Mouse (Mus musculus): Measurements from ENCODE around the gene Krt87. TPM values are rescaled to one million over a fixed set of nuclear protein-coding genes. Genes with fewer than 3 reads are reported as not detected.
A peak's percentile ranks its signal among the peaks of the same experiment; 100 is the strongest.

Krt87 gene
- polyA plus RNA-seq, 1 experiment from 2014 or later, result 5.5 TPM

DNA sequence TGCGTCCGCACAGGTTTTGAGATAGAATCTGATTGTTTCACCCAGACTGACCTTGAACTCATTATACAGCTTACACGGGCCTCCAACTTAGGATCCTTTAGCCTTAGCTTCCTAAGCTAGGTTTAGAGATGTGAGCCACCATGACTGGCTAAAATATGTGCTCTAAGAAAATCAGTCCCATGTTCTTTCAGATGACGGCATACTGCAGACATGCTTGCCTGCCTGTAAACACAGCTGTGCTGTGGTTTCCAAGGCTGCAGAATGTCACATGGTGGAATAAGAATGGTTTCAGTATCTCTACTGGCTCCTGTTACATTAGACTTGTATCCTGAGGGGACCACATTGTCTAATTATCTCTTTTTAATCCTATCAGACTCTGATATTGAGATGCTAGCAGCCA, 19.7 kb downstream of the Krt87 start:
- peaks cover 12% of the 10 kb centered on the region for H3K4me1 ChIP-seq
- no peak overlapping the region for H3K9ac ChIP-seq
- no peak for ATAC-seq (ENCODE audit: insufficient number of reproducible peaks, low FRiP score, low TSS enrichment, low read depth)
- H3K4me2 ChIP-seq (replicated peaks), result no peak overlapping the region
- peaks cover 1% of the 10 kb centered on the region; the same call in 1 of the 2 replicates for H3K27me3 ChIP-seq
- H3K4me3 ChIP-seq (replicated peaks), result no peak overlapping the region
- WGBS, result 60% methylated on average over 4 of the region's 4 CpGs
- no peak overlapping the region for H3K27ac ChIP-seq (replicated peaks)
- no peaks in the 10 kb centered on the region for H3K36me3 ChIP-seq
- H3K9me3 ChIP-seq (replicated peaks), result no peaks in the 10 kb centered on the region

DNA sequence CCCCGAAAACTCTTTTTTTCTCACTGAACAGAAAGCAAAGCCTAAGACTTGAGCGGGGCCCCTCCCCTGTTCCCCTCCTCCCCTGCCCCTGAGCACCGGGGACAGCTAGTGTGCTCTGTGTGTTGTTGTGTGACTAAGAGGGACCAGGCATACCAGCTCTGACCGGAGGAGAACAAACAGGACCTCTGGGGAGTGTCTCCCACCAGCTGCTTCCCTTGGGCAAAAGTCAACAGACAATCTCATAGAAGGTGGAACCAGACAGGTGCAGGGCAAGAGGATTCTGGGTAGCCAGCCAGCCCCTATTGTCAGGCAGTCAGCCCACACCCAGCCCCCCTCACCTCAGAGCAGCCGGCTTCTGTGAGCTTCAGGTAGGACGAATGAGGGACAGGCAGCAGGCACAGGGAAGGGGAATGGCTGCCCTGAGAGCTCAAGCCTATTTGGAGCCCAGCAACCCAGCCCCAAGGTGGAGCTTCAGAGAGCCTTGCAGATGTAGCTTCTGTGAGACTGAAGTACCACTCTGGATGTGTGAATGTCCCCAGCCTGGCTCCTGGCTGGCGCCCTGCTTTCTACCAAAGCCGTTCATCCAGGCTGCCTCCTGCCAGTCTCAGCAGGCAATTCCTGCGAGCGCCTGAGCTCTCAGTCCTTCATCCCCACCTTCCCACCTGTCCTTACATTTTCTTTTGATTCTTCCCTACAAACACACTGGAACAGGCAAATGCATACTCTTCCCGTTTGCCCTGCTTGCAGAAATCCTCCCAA, 23.6 kb downstream of the Krt87 start:
- WGBS, result 33% methylated on average over 11 of the region's 11 CpGs
- no peaks in the 10 kb centered on the region for H3K36me3 ChIP-seq
- H3K9me3 ChIP-seq (replicated peaks), result no peaks in the 10 kb centered on the region
- no peak overlapping the region for H3K27ac ChIP-seq (replicated peaks)
- H3K27me3 ChIP-seq, result peaks cover 25% of the 10 kb centered on the region
- H3K4me1 ChIP-seq, result peaks cover 24% of the 10 kb centered on the region
- H3K4me2 ChIP-seq (replicated peaks), result no peak overlapping the region
- H3K9ac ChIP-seq, result no peak overlapping the region
- no peak for ATAC-seq (ENCODE audit: insufficient number of reproducible peaks, low FRiP score, low TSS enrichment, low read depth)
- no peak overlapping the region for H3K4me3 ChIP-seq (replicated peaks)

DNA sequence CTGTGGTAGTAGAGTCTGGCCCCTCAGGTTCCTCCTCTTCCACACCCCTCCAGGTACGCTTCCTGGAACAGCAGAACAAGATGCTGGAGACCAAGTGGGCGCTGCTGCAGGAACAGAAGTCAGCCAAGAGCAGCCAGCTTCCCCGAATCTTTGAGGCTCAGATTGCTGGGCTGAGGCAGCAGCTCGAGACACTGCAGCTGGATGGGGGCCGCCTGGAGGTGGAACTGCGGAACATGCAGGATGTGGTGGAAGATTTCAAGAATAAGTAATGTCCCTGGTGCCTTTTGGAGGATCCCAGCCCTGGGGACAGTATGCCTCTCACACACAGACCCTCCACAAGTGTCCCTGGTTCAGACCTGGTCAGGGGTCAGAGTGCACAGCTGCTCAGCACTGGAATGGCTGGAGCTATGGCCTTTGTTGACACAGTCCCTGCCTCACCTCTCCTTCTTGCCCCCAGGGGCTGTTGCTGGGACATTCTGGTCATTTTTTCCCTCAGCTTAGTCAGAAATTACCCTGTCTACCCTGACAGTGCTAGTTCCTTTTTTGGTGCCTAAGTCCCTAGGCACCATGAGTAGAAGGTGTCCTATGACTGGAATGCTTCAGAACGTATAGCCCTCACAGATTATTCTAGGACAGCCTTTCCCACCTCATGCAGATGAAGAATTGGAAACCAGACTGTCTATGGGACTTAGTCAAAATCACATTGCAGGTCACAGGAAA, 24.5 kb downstream of the Krt87 start:
- peaks cover 20% of the 10 kb centered on the region for H3K4me1 ChIP-seq
- no peak overlapping the region for H3K4me2 ChIP-seq (replicated peaks)
- H3K27ac ChIP-seq (replicated peaks), result no peak overlapping the region
- no peaks in the 10 kb centered on the region for H3K9me3 ChIP-seq (replicated peaks)
- peaks cover 25% of the 10 kb centered on the region for H3K27me3 ChIP-seq
- no peak for ATAC-seq (ENCODE audit: insufficient number of reproducible peaks, low FRiP score, low TSS enrichment, low read depth)
- H3K9ac ChIP-seq, result no peak overlapping the region
- no peaks in the 10 kb centered on the region for H3K36me3 ChIP-seq
- H3K4me3 ChIP-seq (replicated peaks), result no peak overlapping the region
- WGBS, result 20% methylated on average over 7 of the region's 7 CpGs

DNA sequence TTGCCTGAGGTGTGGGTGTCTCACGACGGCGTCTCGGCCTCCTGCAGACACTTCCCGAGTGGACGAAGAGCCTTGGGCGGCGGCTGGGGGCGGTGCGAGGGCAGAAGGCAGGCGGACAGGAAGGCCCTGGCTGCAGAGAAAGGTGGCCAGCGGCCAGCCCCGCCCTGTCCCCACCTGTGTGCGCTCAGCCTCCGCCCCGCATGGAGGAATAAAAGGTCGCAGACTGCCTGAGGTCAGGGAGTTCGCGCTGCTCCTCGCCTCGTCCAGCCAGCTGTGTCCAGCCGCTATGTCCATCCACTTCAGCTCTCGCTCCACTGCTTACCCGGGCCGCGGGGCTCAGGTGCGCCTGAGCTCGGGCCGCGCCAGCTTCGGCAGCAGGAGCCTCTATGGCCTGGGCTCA, 26.4 kb downstream of the Krt87 start:
- Histone ChIP-seq H3K9ac (no peak overlapping the region), H3K36me3 (no peaks in the 10 kb centered on the region), H3K4me3 (replicated peaks) (no peak overlapping the region; the same call in 1 of the 2 replicates), H3K4me1 (peaks cover 20% of the 10 kb centered on the region), H3K27ac (replicated peaks) (no peak overlapping the region), H3K9me3 (replicated peaks) (no peaks in the 10 kb centered on the region), H3K27me3 (peaks cover 25% of the 10 kb centered on the region), H3K4me2 (replicated peaks) (peak overlapping the region; percentile 21; the same call in 1 of the 2 replicates)
- ATAC-seq (ENCODE audit: insufficient number of reproducible peaks, low FRiP score, low TSS enrichment, low read depth), result no peak
- WGBS, result 24% methylated on average over 31 of the region's 31 CpGs

DNA sequence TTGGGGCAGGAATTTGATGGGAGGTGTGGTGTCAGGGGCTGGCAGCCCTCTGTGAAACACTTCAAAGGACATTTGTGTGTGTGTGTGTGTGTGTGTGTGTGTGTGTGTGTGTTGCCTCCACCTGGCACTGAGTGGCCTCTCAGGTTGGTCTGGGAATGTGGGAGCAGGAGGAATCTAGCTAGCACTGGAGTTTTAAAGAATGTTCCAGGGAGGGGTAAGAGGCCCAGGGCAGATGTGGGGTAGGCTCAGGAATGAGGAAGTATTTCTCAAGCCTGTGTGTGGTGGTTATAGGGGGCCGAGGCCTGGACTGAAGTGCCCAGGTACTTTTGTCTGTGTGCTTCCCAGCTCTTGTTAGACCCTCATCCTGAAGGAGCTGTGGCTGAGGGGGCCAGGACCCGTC, 27.8 kb downstream of the Krt87 start, which contains the start of gene Krt7:
Gene Krt7 (plus strand): TSS at position 269 of the 400 bp plus-strand sequence.
- Histone ChIP-seq H3K9ac (no peak within 1 kb of the TSS), H3K4me2 (replicated peaks) (peak within 1 kb of the TSS; percentile 21; the same call in 1 of the 2 replicates), H3K4me3 (replicated peaks) (no peak within 1 kb of the TSS; the same call in 1 of the 2 replicates), H3K9me3 (replicated peaks) (no peaks in the 10 kb centered on the region), H3K27me3 (peaks cover 25% of the 10 kb centered on the region), H3K4me1 (peaks cover 20% of the 10 kb centered on the region), H3K27ac (replicated peaks) (no peak within 1 kb of the TSS), H3K36me3 (no peaks in the 10 kb centered on the region)
- ATAC-seq (ENCODE audit: insufficient number of reproducible peaks, low FRiP score, low TSS enrichment, low read depth), result peak; percentile 20; the same call in 1 of the 2 replicates
- WGBS, result 50% methylated on average over 2 of the region's 2 CpGs

DNA sequence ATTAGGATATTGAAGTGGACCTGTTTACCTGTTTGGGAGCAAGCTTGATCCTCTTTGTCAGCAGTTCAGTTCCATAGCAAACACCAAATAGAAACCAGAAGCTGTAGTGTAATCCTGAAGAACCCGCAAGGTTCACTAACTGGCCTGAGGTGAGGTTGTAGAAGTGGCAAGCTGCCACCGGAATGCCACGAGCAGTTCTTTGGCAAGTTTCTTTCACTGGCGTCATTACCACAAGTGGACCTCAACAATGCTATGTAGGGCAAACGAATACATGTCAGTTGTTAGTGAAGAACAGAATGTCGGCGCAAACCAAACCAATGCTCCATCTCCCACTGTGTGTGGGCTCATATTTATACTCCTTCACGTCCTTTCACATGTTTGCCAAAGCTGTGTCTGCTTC, 40.3 kb downstream of the Krt87 start:
- H3K36me3 ChIP-seq, result no peaks in the 10 kb centered on the region
- H3K27me3 ChIP-seq, result no peaks in the 10 kb centered on the region
- H3K4me2 ChIP-seq (replicated peaks), result no peak overlapping the region
- 73% methylated on average over 8 of the region's 8 CpGs for WGBS
- no peak overlapping the region for H3K9ac ChIP-seq
- H3K4me1 ChIP-seq, result no peaks in the 10 kb centered on the region
- no peak for ATAC-seq (ENCODE audit: insufficient number of reproducible peaks, low FRiP score, low TSS enrichment, low read depth)
- no peak overlapping the region for H3K4me3 ChIP-seq (replicated peaks)
- no peak overlapping the region for H3K27ac ChIP-seq (replicated peaks)
- no peaks in the 10 kb centered on the region for H3K9me3 ChIP-seq (replicated peaks)

DNA sequence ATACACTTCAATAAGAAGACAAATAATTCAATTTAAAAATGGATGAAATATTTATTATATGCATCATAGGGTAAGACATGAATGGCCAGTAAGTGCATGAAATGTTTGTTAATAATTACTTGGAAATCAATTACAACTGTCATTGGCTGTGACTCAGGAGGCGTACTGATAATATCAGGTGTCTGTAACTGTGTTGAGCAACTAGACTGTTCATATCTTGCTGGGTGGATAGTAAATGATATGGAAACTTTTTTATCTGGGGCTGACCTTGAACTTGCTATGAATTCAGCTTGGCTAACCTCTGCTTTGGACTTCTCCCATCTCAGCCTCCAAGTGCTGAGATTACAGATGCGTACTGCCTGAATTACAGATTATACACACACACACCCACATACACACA, 40.9 kb downstream of the Krt87 start:
- WGBS, result 87% methylated on average over 2 of the region's 2 CpGs
- H3K9ac ChIP-seq, result no peak overlapping the region

DNA sequence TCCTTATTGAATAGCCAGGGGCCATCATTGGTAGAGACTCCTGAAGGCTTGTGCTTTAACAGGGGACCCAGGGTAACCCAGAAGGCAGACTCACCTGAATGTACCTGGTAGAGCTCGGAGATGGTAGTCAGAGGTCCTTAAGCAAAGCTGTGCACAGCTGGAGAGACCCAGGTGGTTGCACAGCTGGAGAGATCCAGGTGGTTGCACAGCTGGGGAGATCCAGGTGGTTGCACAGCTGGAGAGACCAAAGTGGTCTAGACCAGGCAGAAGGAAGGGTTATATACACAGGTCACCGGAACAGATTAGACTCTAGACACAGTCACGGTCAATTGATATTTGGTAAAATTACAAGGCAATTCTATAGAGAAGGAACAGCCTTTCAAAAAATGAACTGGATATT, 41.7 kb downstream of the Krt87 start:
- Histone ChIP-seq H3K27ac (replicated peaks) (no peak overlapping the region), H3K9me3 (replicated peaks) (no peaks in the 10 kb centered on the region), H3K36me3 (no peaks in the 10 kb centered on the region), H3K4me3 (replicated peaks) (no peak overlapping the region), H3K4me1 (no peaks in the 10 kb centered on the region), H3K4me2 (replicated peaks) (no peak overlapping the region), H3K9ac (no peak overlapping the region), H3K27me3 (no peaks in the 10 kb centered on the region)
- 71% methylated on average over 3 of the region's 3 CpGs for WGBS
- no peak for ATAC-seq (ENCODE audit: insufficient number of reproducible peaks, low FRiP score, low TSS enrichment, low read depth)

More for the DNA sequence above, 40.9 kb downstream of the Krt87 start:
- Histone ChIP-seq H3K36me3 (no peaks in the 10 kb centered on the region), H3K27ac (replicated peaks) (no peak overlapping the region), H3K9me3 (replicated peaks) (no peaks in the 10 kb centered on the region), H3K27me3 (no peaks in the 10 kb centered on the region), H3K4me3 (replicated peaks) (no peak overlapping the region), H3K4me1 (no peaks in the 10 kb centered on the region), H3K4me2 (replicated peaks) (no peak overlapping the region)
- ATAC-seq (ENCODE audit: insufficient number of reproducible peaks, low FRiP score, low TSS enrichment, low read depth), result no peak

DNA sequence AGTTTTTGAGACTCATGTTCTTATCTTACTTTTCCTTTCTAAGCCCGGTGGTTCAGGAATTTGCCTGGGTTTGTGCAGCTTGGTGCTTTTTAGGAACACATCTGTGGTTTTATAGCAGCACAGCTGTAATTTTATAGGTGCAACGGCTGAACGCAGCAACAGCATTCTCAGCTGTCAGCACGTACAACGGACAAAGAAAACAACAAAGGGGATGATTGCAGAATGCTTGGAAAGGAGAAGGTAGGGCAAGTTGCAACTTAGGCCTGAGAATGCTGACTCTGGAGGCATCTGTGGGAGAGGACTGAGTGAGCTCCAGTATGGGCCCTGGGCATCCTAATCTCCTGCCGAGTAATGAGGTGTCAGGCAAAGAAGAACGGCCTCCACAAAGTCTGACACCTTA, 42.1 kb downstream of the Krt87 start:
- WGBS, result 41% methylated on average over 7 of the region's 7 CpGs
- H3K4me2 ChIP-seq (replicated peaks), result no peak overlapping the region
- no peak overlapping the region for H3K9ac ChIP-seq
- H3K27ac ChIP-seq (replicated peaks), result no peak overlapping the region
- no peak overlapping the region for H3K4me3 ChIP-seq (replicated peaks)
- no peak for ATAC-seq (ENCODE audit: insufficient number of reproducible peaks, low FRiP score, low TSS enrichment, low read depth)
- no peaks in the 10 kb centered on the region for H3K36me3 ChIP-seq
- H3K27me3 ChIP-seq, result no peaks in the 10 kb centered on the region
- H3K4me1 ChIP-seq, result no peaks in the 10 kb centered on the region
- H3K9me3 ChIP-seq (replicated peaks), result no peaks in the 10 kb centered on the region

DNA sequence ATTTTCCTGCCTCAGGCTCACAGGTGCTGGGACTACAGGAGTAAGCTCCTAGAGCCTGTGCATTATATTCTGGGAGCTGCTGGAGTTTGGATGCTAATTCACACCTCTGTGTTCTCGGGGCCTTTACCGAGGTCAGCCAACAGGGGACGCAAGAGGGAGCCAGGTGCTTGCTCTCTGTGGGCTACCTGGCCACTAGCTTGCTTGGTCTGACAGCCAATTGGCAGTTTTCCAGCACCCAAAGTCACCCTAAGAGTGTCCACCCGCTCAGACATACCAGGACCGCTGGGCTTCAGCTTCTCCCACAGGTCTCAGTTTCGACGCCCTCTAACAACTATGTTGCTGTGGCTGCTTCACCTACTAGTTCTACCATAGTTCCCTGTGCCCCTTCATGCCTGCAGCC, 43.7 kb downstream of the Krt87 start:
- H3K36me3 ChIP-seq, result no peaks in the 10 kb centered on the region
- 56% methylated on average over 7 of the region's 7 CpGs for WGBS
- H3K27ac ChIP-seq (replicated peaks), result no peak overlapping the region
- H3K9me3 ChIP-seq (replicated peaks), result no peaks in the 10 kb centered on the region
- H3K9ac ChIP-seq, result no peak overlapping the region
- no peak overlapping the region for H3K4me2 ChIP-seq (replicated peaks)
- no peak for ATAC-seq (ENCODE audit: insufficient number of reproducible peaks, low FRiP score, low TSS enrichment, low read depth)
- no peak overlapping the region for H3K4me3 ChIP-seq (replicated peaks)
- H3K4me1 ChIP-seq, result no peaks in the 10 kb centered on the region
- no peaks in the 10 kb centered on the region for H3K27me3 ChIP-seq

DNA sequence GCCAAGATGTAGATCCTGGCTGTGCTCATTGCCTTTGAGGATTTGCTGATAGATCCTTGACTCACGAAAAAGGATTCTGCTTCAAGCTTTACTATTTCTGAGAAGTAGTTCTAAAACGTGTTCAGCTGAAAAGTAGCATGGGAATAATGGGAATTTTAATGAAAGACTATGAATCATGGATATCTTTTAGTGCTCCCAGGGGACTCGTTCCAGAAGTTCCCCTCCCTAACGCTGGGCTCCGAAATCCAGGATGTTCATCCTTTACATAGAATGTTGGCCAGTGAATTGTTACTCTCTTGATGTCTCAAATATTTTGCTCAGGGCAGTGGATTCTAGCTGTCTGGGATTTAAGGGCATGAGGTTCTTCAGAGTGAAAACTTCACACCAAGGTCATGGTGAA, 46.4 kb downstream of the Krt87 start:
- Histone ChIP-seq H3K9me3 (replicated peaks) (no peaks in the 10 kb centered on the region), H3K27me3 (no peaks in the 10 kb centered on the region), H3K4me1 (0 out of 2 replicates have a peak, but pooled peaks cover 7% of the 10 kb centered on the region), H3K9ac (no peak overlapping the region), H3K27ac (replicated peaks) (no peak overlapping the region), H3K36me3 (no peaks in the 10 kb centered on the region), H3K4me3 (replicated peaks) (no peak overlapping the region), H3K4me2 (replicated peaks) (no peak overlapping the region)
- WGBS, result 86% methylated on average over 5 of the region's 5 CpGs
- no peak for ATAC-seq (ENCODE audit: insufficient number of reproducible peaks, low FRiP score, low TSS enrichment, low read depth)

Data from embryonic facial prominence, embryonic 15.5 days (tissue).